Mouse (Mus musculus): Measurements from ENCODE around the gene Gm10645.

DNA sequence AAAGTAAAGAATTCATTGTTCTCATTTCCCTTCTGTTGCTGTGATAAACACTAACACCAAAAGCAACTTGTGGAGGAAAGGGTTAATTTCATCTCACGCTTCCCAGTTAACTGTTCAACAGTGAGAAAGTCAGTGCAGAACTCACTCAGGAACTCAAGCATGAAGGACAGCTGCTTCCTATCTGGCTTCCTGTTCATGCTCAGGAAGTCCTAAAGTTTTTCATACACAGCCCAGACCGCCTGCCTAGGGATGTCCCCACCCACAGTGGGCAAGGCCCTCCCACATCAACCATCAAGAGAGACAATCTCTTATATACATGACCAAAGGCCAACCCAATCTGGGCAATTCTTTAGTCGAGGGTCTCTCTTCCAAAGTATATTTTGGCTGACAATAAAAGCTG is 7.0 kb downstream of the Gm10645 start:
- TF ChIP-seq TAL1 (conservative IDR thresholded peaks at IDR 0.05; ENCODE audit: low read depth, low read length) (no peak), CTCF (IDR thresholded peaks at IDR 0.05; ENCODE audit: low read depth, low read length) (no peak), GATA1 (IDR thresholded peaks at IDR 0.05; ENCODE audit: borderline replicate concordance, low read length) (no peak)
